Mouse (Mus musculus) urinary bladder, postnatal 10 days (tissue): ENCODE results near the gene Cdk8.

Source experiments
- DNase-seq: peaks from one replicate; pipeline ENCODE4 v3.0.0; 2022; ENCODE audit warnings: low spot score

Cdk8 gene

GRCm38 (mm10) chr5:146281241-146281818, 50.3 kb downstream of the Cdk8 start:
- DNase-seq = no peak

- DNase-seq = no peak
Measured at GRCm38 (mm10) chr5:146281884-146282579, 51.0 kb downstream of the Cdk8 start.

- no peak for DNase-seq
Measured at GRCm38 (mm10) chr5:146283899-146284298, 52.9 kb downstream of the Cdk8 start.

- no peak for DNase-seq
Measured at GRCm38 (mm10) chr5:146287416-146287815, 56.4 kb downstream of the Cdk8 start.

GRCm38 (mm10) chr5:146288048-146288501, 57.0 kb downstream of the Cdk8 start:
- DNase-seq = no peak

- DNase-seq = no peak
Measured at GRCm38 (mm10) chr5:146289921-146290320, 58.9 kb downstream of the Cdk8 start.

GRCm38 (mm10) chr5:146290446-146290845, 59.4 kb downstream of the Cdk8 start:
- no peak for DNase-seq

GRCm38 (mm10) chr5:146291560-146291959, 60.5 kb downstream of the Cdk8 start:
- no peak for DNase-seq

- no peak for DNase-seq
Measured at GRCm38 (mm10) chr5:146292896-146293680, 62.1 kb downstream of the Cdk8 start.

GRCm38 (mm10) chr5:146293919-146294700, 63.1 kb downstream of the Cdk8 start:
- no peak for DNase-seq

- DNase-seq = no peak
Measured at GRCm38 (mm10) chr5:146294834-146295233, 63.8 kb downstream of the Cdk8 start.

- DNase-seq = no peak
Measured at GRCm38 (mm10) chr5:146298807-146299519, 67.9 kb downstream of the Cdk8 start.

- no peak for DNase-seq
Measured at GRCm38 (mm10) chr5:146299520-146299870, 68.5 kb downstream of the Cdk8 start.

- no peak for DNase-seq
Measured at GRCm38 (mm10) chr5:146303470-146303869, 72.4 kb downstream of the Cdk8 start.

GRCm38 (mm10) chr5:146307046-146307743, 76.2 kb downstream of the Cdk8 start:
- no peak for DNase-seq

GRCm38 (mm10) chr5:146307744-146308096, 76.7 kb downstream of the Cdk8 start:
- DNase-seq = no peak

- no peak for DNase-seq
Measured at GRCm38 (mm10) chr5:146314538-146314937, 83.5 kb downstream of the Cdk8 start.

GRCm38 (mm10) chr5:146315268-146315921, 84.4 kb downstream of the Cdk8 start:
- no peak for DNase-seq

GRCm38 (mm10) chr5:146316316-146316715, 85.3 kb downstream of the Cdk8 start:
- no peak for DNase-seq

GRCm38 (mm10) chr5:146318051-146318450, 87.0 kb downstream of the Cdk8 start:
- DNase-seq = no peak

- DNase-seq = no peak
Measured at GRCm38 (mm10) chr5:146318461-146318860, 87.4 kb downstream of the Cdk8 start.
